Mouse (Mus musculus) stomach, postnatal 0 days (tissue): ENCODE results near the gene Enox2. TPM values are rescaled to one million over a fixed set of nuclear protein-coding genes. Genes with fewer than 3 reads are reported as not detected.

Experiments
- ATAC-seq: fragments of 200-750 bp; cut with Nextera tagmentation; 2 replicates; pipeline ENCODE4 v1.8.0; 2017; ENCODE audit not compliant: low FRiP score, low TSS enrichment
- DNase-seq: peaks from one replicate; pipeline ENCODE4 v3.0.0-alpha.2; 2016; ENCODE audit warnings: low spot score
- H3K27ac ChIP-seq: fragments of 300-500 bp; sonication (generic); replicated peaks from 2 replicates; pipeline ENCODE4 v1.5.1; 2014; ENCODE audit warnings: mild to moderate bottlenecking, control low read depth
- H3K27me3 ChIP-seq: fragments of 300-500 bp; sonication (generic); 2 replicates; pipeline ENCODE4 v1.6.1; 2014; ENCODE audit warnings: low read length; ENCODE audit not compliant: control insufficient read depth, insufficient read depth
- H3K36me3 ChIP-seq: fragments of 300-500 bp; sonication (generic); 2 replicates; pipeline ENCODE4 v1.6.1; 2014; ENCODE audit warnings: low read length, mixed read lengths; ENCODE audit not compliant: control insufficient read depth, insufficient read depth
- H3K4me1 ChIP-seq: fragments of 300-500 bp; sonication (generic); replicated peaks from 2 replicates; pipeline ENCODE4 v1.6.1; 2014; ENCODE audit warnings: antibody characterized with exemption; ENCODE audit not compliant: control insufficient read depth, insufficient read depth
- H3K4me2 ChIP-seq: fragments of 300-500 bp; sonication (generic); replicated peaks from 2 replicates; pipeline ENCODE4 v1.6.1; 2014; ENCODE audit warnings: low read depth, mild to moderate bottlenecking, control low read depth, moderate library complexity
- H3K4me3 ChIP-seq: fragments of 300-500 bp; sonication (generic); 2 replicates; pipeline ENCODE4 v1.5.1; 2014; ENCODE audit warnings: low read depth, low read length, control low read depth
- H3K9ac ChIP-seq: fragments of 300-500 bp; sonication (generic); 2 replicates; pipeline ENCODE4 v1.6.1; 2014; ENCODE audit warnings: mild to moderate bottlenecking, low read length, control low read depth, mixed read lengths
- H3K9me3 ChIP-seq: fragments of 300-500 bp; sonication (generic); 2 replicates; pipeline ENCODE4 v1.6.1; 2016; ENCODE audit warnings: low read length; ENCODE audit not compliant: control insufficient read depth
- CTCF ChIP-seq: IDR thresholded peaks from 2 replicates; pipeline ENCODE4 v1.5.1; 2016; ENCODE audit warnings: antibody characterized with exemption, low read depth, mild to moderate bottlenecking, moderate library complexity
- EP300 ChIP-seq: optimal IDR thresholded peaks from 2 replicates; pipeline ENCODE3; 2016; ENCODE audit warnings: antibody characterized with exemption
- WGBS: fragments of 180-500 bp; shearing (Covaris S2); extraction: QIAGEN DNeasy Blood & Tissue Kit; methylation state at CpG from one replicate; pipeline ENCODE4 v1.1.7; 2014; 5-methylcytosine and 5-hydroxymethylcytosine counted together
- polyA plus RNA-seq: library from polyadenylated mRNA; unstranded; fragments of >200 nt; fragmentation: Nextera tagmentation; extraction: Ambion mirVana; gene quantifications from 2 replicates; pipeline ENCODE4 v1.2.1, GENCODE M21; 2015

The Enox2 gene
- polyA plus RNA-seq, 1 experiment from 2014 or later, result 5.8 TPM

DNA sequence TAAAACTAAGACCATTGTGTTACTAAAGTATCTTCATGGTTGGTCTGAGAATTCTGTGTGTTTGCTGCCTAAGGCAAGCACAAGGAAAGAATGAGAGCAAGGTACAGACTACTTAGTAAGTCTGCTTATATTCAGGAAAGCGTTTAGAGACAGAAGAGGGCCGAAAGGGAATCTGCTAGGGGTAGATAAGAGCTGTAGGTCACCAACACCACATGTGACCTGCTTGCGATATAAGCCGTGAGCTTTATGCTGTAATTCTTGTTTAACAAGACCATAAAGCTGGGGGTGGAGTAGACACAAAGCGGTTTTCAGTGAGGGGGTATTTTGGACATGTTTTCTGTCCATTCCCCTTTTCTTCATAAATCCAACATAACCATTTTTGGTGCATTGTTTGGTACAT lies 302.4 kb downstream of the Enox2 start:
- no peak overlapping the region for H3K4me3 ChIP-seq
- no peaks in the 10 kb centered on the region for H3K4me1 ChIP-seq
- H3K27ac ChIP-seq, result no peak overlapping the region
- no peak for ATAC-seq
- no peaks in the 10 kb centered on the region for H3K36me3 ChIP-seq
- TF ChIP-seq EP300 (no peak), CTCF (no peak)
- no peak overlapping the region for H3K4me2 ChIP-seq
- H3K9me3 ChIP-seq, result no peaks in the 10 kb centered on the region
- H3K27me3 ChIP-seq, result no peaks in the 10 kb centered on the region
- 74% methylated on average over 5 of the region's 5 CpGs for WGBS
- DNase-seq, result no peak
- no peak overlapping the region for H3K9ac ChIP-seq

DNA sequence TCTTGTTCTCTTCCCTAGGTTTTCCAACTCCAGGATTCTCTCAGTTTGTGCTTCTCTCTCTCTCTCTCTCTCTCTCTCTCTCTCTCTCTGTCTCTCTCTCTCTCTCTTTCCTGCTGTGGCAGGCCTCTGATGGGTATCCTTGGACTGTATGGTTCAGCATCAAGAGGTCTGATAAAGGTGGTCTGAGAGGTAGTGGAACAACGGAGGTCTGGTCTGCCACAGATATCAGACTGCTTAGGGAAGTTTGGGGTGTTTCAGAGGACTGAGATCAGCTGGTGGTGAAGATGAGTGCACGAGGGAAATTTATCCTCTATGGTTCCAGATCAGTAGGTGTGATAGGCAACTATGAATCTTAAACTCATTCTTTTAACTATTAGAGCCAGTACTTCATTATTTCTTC lies 303.6 kb downstream of the Enox2 start:
- Histone ChIP-seq H3K4me2 (no peak overlapping the region), H3K27me3 (no peaks in the 10 kb centered on the region), H3K4me3 (no peak overlapping the region), H3K27ac (no peak overlapping the region), H3K36me3 (no peaks in the 10 kb centered on the region), H3K9me3 (no peaks in the 10 kb centered on the region), H3K9ac (no peak overlapping the region), H3K4me1 (no peaks in the 10 kb centered on the region)
- no peak for DNase-seq
- 70% methylated on average over 2 of the region's 2 CpGs for WGBS
- TF ChIP-seq EP300, result no peak
- no peak for TF ChIP-seq CTCF
- no peak for ATAC-seq

Other genes with a start within 250 kb of the Enox2 start
- 0.41 and 0.47 TPM in 2 replicates for gene Arhgap36, start 175.7 kb upstream of the Enox2 start, polyA plus RNA-seq